Mouse (Mus musculus) stomach, embryonic 14.5 days (tissue): Measurements from ENCODE around the gene 2310030G06Rik. TPM values are rescaled to one million over a fixed set of nuclear protein-coding genes. Genes with fewer than 3 reads are reported as not detected.

Experiments used
- ATAC-seq: fragments of 200-750 bp; cut with Nextera tagmentation; 2 replicates; pipeline ENCODE4 v1.8.0; 2017; ENCODE audit warnings: low read depth, moderate TSS enrichment; ENCODE audit not compliant: insufficient number of reproducible peaks, insufficient read depth, low FRiP score
- H3K27ac ChIP-seq: fragments of 300-500 bp; sonication (generic); 2 replicates; pipeline ENCODE4 v1.5.1; 2014; ENCODE audit warnings: mild to moderate bottlenecking, low read length, moderate library complexity, mixed read lengths
- H3K27me3 ChIP-seq: fragments of 300-500 bp; sonication (generic); 2 replicates; pipeline ENCODE4 v1.6.1; 2014; ENCODE audit warnings: low read length, control low read depth, mixed read lengths; ENCODE audit not compliant: control insufficient read depth, insufficient read depth
- H3K36me3 ChIP-seq: fragments of 300-500 bp; sonication (generic); 2 replicates; pipeline ENCODE4 v1.6.1; 2014; ENCODE audit warnings: mild to moderate bottlenecking, control low read depth, low read length, moderate library complexity, mixed read lengths; ENCODE audit not compliant: control insufficient read depth, insufficient read depth
- H3K4me1 ChIP-seq: fragments of 300-500 bp; sonication (generic); 2 replicates; pipeline ENCODE4 v1.6.1; 2014; ENCODE audit warnings: low read length, control low read depth, mixed read lengths; ENCODE audit not compliant: control insufficient read depth, insufficient read depth
- H3K4me2 ChIP-seq: fragments of 300-500 bp; sonication (generic); replicated peaks from 2 replicates; pipeline ENCODE4 v1.6.1; 2014; ENCODE audit warnings: low read depth, low read length, control low read depth
- H3K4me3 ChIP-seq: fragments of 300-500 bp; sonication (generic); 2 replicates; pipeline ENCODE4 v1.5.1; 2014; ENCODE audit warnings: low read depth, low read length, control low read depth
- H3K9ac ChIP-seq: fragments of 300-500 bp; sonication (generic); replicated peaks from 2 replicates; pipeline ENCODE4 v1.6.1; 2014; ENCODE audit warnings: low read depth, mild to moderate bottlenecking, control low read depth, low read length, moderate library complexity, mixed read lengths
- H3K9me3 ChIP-seq: fragments of 300-500 bp; sonication (generic); 2 replicates; pipeline ENCODE4 v1.6.1; 2016; ENCODE audit warnings: low read depth, low read length, control low read depth; ENCODE audit not compliant: control insufficient read depth
- whole genome bisulfite sequencing: fragments of 180-500 bp; shearing (Covaris S2); extraction: QIAGEN DNeasy Blood & Tissue Kit; methylation state at CpG from one replicate; pipeline ENCODE4 v1.1.7; 2014; 5-methylcytosine and 5-hydroxymethylcytosine counted together
- polyA plus RNA-seq: library from polyadenylated mRNA; unstranded; fragments of >200 nt; fragmentation: Nextera tagmentation; extraction: Ambion mirVana; gene quantifications from 2 replicates; pipeline ENCODE4 v1.2.1, GENCODE M21; 2014

The 2310030G06Rik gene
- polyA plus RNA-seq, 1 experiment from 2014 or later = 13.0 TPM

- H3K27me3 ChIP-seq = no peaks in the 10 kb centered on the region
- 0 out of 2 replicates have a peak, but pooled peaks have one; percentile 70 for ATAC-seq
- H3K27ac ChIP-seq = no peak overlapping the region
- H3K4me3 ChIP-seq = 0 out of 2 replicates have a peak overlapping the region, but pooled peaks have one; percentile 6
- no peaks in the 10 kb centered on the region for H3K9me3 ChIP-seq
- 0 out of 2 replicates have a peak, but pooled peaks cover 8% of the 10 kb centered on the region for H3K4me1 ChIP-seq
- 27% methylated on average over 13 of the region's 13 CpGs for WGBS
- H3K4me2 ChIP-seq = peak overlapping the region; percentile 36
- H3K9ac ChIP-seq = 0 out of 2 replicates have a peak overlapping the region, but pooled peaks have one; percentile 1
- H3K36me3 ChIP-seq = no peaks in the 10 kb centered on the region; the same call in 1 of the 2 replicates
Observed at GRCm38 (mm10) chr9:50692626-50693580, 53.4 kb downstream of the 2310030G06Rik start.

Other genes starting within 250 kb of the 2310030G06Rik start
- gene Pts, start 217.8 kb downstream of the 2310030G06Rik start, polyA plus RNA-seq = 96.7 and 99.4 TPM in 2 replicates
- gene Il18, start 191.7 kb downstream of the 2310030G06Rik start, polyA plus RNA-seq = 7.9 and 9.1 TPM in 2 replicates
- 0.26 and 0.42 TPM in 2 replicates for gene Bco2, start 191.4 kb downstream of the 2310030G06Rik start, polyA plus RNA-seq
- gene Tex12, start 185.2 kb downstream of the 2310030G06Rik start, polyA plus RNA-seq = not detected in 2 replicates
- gene Sdhd, start 142.7 kb downstream of the 2310030G06Rik start, polyA plus RNA-seq = 295 and 307 TPM in 2 replicates
- 272 and 288 TPM in 2 replicates for gene Timm8b, start 142.6 kb downstream of the 2310030G06Rik start, polyA plus RNA-seq
- 4.7 and 5.4 TPM in 2 replicates for gene Pih1d2, start 129.2 kb downstream of the 2310030G06Rik start, polyA plus RNA-seq
- gene Nkapd1, start 129.1 kb downstream of the 2310030G06Rik start, polyA plus RNA-seq = 26.2 and 29.5 TPM in 2 replicates
- 47.9 and 51.5 TPM in 2 replicates for gene Dlat, start 86.8 kb downstream of the 2310030G06Rik start, polyA plus RNA-seq
- 11.4 and 12.7 TPM in 2 replicates for gene Dixdc1, start 7.0 kb downstream of the 2310030G06Rik start, polyA plus RNA-seq
- gene Cryab, start 4.8 kb upstream of the 2310030G06Rik start, polyA plus RNA-seq = 43.7 and 47.9 TPM in 2 replicates
- gene Hspb2, start 5.8 kb upstream of the 2310030G06Rik start, polyA plus RNA-seq = 1.5 and 3.2 TPM in 2 replicates
- 13.7 and 14.0 TPM in 2 replicates for gene Fdxacb1, start 21.7 kb upstream of the 2310030G06Rik start, polyA plus RNA-seq
- gene Alg9, start 28.5 kb upstream of the 2310030G06Rik start, polyA plus RNA-seq = 38.9 and 46.1 TPM in 2 replicates
- 34.4 and 37.8 TPM in 2 replicates for gene 1110032A03Rik, start 29.0 kb upstream of the 2310030G06Rik start, polyA plus RNA-seq
- 73.1 and 77.7 TPM in 2 replicates for gene Ppp2r1b, start 98.8 kb upstream of the 2310030G06Rik start, polyA plus RNA-seq